Mouse (Mus musculus) lung, embryonic 16.5 days (tissue): ENCODE measurements at regions not wholly inside any gene's neighbourhood (a gene's known extent, or its start where the extent isn't known, plus 50 kb on each side); places are given as distances from the start of the nearest gene placed in this dataset.

ENCODE experiments used
- ATAC-seq: fragments of 200-750 bp; cut with Nextera tagmentation; 2 replicates; pipeline ENCODE4 v1.8.0; 2017; ENCODE audit warnings: low read depth, mild to moderate bottlenecking, moderate library complexity
- H3K27ac ChIP-seq: fragments of 300-500 bp; sonication (generic); 2 replicates; pipeline ENCODE4 v1.5.1; 2014; ENCODE audit warnings: mild to moderate bottlenecking, control low read depth, low read length
- H3K27me3 ChIP-seq: fragments of 300-500 bp; sonication (generic); 2 replicates; pipeline ENCODE4 v1.6.1; 2014; ENCODE audit warnings: low read depth, low read length, mixed read lengths; ENCODE audit not compliant: control insufficient read depth, insufficient read depth
- H3K36me3 ChIP-seq: fragments of 300-500 bp; sonication (generic); 2 replicates; pipeline ENCODE4 v1.6.1; 2014; ENCODE audit warnings: low read length; ENCODE audit not compliant: control insufficient read depth, insufficient read depth
- H3K4me1 ChIP-seq: fragments of 300-500 bp; sonication (generic); replicated peaks from 2 replicates; pipeline ENCODE4 v1.6.1; 2014; ENCODE audit warnings: low read length, mixed read lengths; ENCODE audit not compliant: control insufficient read depth, insufficient read depth
- H3K4me2 ChIP-seq: fragments of 300-500 bp; sonication (generic); 2 replicates; pipeline ENCODE4 v1.6.1; 2014; ENCODE audit warnings: low read depth, low read length, control low read depth
- H3K4me3 ChIP-seq: fragments of 300-500 bp; sonication (generic); 2 replicates; pipeline ENCODE4 v1.5.1; 2014; ENCODE audit warnings: mild to moderate bottlenecking, low read length, control low read depth
- H3K9ac ChIP-seq: fragments of 300-500 bp; sonication (generic); 2 replicates; pipeline ENCODE4 v1.6.1; 2014; ENCODE audit warnings: low read length, control low read depth
- H3K9me3 ChIP-seq: fragments of 300-500 bp; sonication (generic); 2 replicates; pipeline ENCODE4 v1.6.1; 2016; ENCODE audit warnings: low read length; ENCODE audit not compliant: control insufficient read depth
- WGBS: fragments of 180-500 bp; shearing (Covaris S2); extraction: QIAGEN DNeasy Blood & Tissue Kit; methylation state at CpG from one replicate; pipeline ENCODE4 v1.1.7; 2014; 5-methylcytosine and 5-hydroxymethylcytosine counted together

DNA sequence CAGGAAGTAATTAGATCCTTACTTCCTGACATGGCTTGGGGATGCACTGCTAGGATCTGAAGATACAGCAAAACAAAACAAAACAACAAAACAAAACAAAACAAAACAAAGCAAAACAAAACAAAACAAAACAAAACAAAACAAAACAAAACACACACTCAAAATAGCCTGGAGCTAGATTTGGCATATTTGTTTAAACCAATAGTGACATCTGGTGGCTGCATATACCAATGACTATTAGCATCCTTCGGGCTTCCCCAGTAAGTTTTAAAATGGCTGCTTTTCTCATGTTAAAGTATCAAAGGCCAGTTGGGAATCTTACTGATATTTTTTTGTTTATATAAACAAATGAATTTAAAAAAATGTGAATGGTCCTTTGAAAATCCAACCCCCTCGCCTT lies 52.9 kb upstream of the Ica1 start:
- Histone ChIP-seq H3K9me3 (no peaks in the 10 kb centered on the region), H3K36me3 (no peaks in the 10 kb centered on the region), H3K27ac (no peak overlapping the region), H3K9ac (no peak overlapping the region), H3K4me1 (no peaks in the 10 kb centered on the region), H3K4me2 (no peak overlapping the region), H3K27me3 (no peaks in the 10 kb centered on the region), H3K4me3 (no peak overlapping the region)
- ATAC-seq = peak; percentile 54
- 26% methylated on average over 2 of the region's 2 CpGs for WGBS

DNA sequence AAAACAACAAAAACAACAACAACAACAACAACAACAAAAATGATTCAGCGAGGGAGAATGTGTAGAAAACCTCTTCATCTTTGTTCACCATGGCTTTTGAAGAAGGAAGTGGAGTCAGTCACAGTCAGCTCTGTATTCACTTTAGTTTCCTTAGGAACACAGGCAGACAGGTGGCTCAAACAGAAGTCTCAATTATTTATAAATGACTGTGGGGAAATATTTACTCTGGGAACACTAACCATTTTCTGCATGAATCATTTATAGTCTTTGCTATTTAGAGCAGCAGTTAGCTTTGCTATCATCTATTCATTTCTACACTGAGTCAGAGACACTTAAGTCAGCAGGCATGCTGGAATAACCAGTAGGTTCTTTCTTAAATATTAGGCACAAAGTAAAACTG lies 54.6 kb upstream of the Ica1 start:
- Histone ChIP-seq H3K4me1 (no peaks in the 10 kb centered on the region), H3K4me3 (no peak overlapping the region), H3K36me3 (no peaks in the 10 kb centered on the region), H3K4me2 (no peak overlapping the region), H3K27ac (no peak overlapping the region), H3K27me3 (no peaks in the 10 kb centered on the region), H3K9ac (no peak overlapping the region), H3K9me3 (no peaks in the 10 kb centered on the region)
- no peak for ATAC-seq
- 69% methylated on average over 1 of the region's 1 CpGs for WGBS

DNA sequence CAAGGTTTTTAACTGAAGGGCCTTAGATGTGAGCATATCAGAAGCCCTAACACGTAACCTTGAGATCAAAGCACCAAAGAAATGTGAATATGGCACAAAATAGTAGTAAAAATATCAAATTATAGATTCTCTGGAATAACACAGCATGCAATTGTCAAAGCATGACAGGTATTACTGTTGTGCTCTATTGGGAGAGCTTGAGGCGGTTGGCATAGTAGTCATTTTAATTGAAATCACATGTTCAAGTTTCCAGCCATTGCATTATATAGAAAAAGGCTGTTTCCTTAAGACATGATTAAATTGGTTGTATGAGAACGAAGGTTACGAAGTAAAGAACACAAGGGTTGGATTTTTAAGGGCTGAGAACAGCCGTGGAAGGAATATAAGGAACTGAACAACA lies 75.4 kb upstream of the Ica1 start:
- Histone ChIP-seq H3K27me3 (no peaks in the 10 kb centered on the region), H3K9me3 (no peaks in the 10 kb centered on the region), H3K27ac (no peak overlapping the region), H3K9ac (no peak overlapping the region), H3K4me1 (no peaks in the 10 kb centered on the region), H3K36me3 (no peaks in the 10 kb centered on the region), H3K4me2 (no peak overlapping the region), H3K4me3 (no peak overlapping the region)
- 89% methylated on average over 5 of the region's 5 CpGs for WGBS
- no peak for ATAC-seq

DNA sequence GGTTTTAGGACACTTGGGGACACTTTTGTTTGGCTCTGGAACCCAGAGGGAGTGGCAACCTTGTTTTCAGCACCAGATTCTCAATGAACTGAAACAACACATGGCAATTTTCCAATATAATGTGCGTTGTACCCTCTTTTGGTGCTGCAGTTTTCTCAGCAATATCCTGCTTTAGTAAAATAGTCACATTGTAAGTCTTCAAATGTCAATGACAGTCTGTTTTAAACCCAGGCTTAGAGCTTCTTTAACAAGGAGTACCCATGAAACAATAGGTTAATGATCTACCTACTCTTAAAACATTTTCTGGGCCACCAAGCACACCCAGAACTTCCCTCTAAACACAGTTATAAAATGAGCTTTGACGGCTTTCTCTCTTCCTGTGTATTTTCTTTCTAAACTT lies 82.3 kb upstream of the Ica1 start:
- 70% methylated on average over 2 of the region's 2 CpGs for WGBS
- no peaks in the 10 kb centered on the region for H3K36me3 ChIP-seq
- H3K27ac ChIP-seq = no peak overlapping the region
- no peak overlapping the region for H3K4me2 ChIP-seq
- H3K4me3 ChIP-seq = no peak overlapping the region
- no peaks in the 10 kb centered on the region for H3K27me3 ChIP-seq
- no peak for ATAC-seq
- H3K9ac ChIP-seq = no peak overlapping the region
- H3K4me1 ChIP-seq = no peaks in the 10 kb centered on the region
- no peaks in the 10 kb centered on the region for H3K9me3 ChIP-seq

DNA sequence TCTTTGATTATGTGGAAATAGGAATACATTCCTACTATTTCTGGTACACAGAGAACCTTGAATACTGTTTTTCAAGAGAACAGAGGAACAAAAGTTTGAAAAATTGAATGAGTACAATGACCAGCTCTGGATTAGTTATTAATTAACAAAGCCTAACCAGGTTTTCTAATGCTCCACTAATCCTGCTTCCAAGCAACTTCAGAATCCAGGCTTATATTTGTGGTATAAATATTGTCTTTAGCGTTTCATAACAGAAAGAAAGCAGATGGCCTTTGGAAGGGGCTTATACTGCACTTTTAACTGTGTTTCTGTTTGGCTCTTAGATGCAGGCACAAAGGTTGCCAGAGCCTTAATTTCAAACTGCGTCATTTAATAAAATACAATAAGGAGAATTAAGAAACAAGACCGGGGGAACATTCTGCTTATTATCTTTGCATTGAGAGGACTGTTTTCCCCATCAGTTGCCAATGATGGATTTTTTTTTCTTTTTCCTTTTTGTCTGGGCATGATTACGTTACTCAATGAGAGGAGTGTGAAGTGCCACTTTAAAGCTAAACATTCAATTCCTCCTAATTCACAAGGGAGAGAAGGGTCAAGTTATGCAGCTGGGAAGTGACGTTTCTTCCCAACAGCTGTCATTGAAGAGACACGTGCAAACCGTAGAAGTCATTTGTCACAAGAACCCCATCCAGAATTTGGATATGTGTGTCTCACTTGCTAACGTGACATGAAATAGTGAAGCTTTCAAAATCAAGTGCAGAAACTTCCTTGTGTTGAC lies 84.2 kb upstream of the Nxph1 start:
- H3K27me3 ChIP-seq = no peaks in the 10 kb centered on the region
- H3K9ac ChIP-seq = no peak overlapping the region
- no peak overlapping the region for H3K4me2 ChIP-seq
- WGBS = 23% methylated on average over 8 of the region's 8 CpGs
- H3K27ac ChIP-seq = no peak overlapping the region
- no peaks in the 10 kb centered on the region for H3K4me1 ChIP-seq
- ATAC-seq = no peak
- no peak overlapping the region for H3K4me3 ChIP-seq
- no peaks in the 10 kb centered on the region for H3K9me3 ChIP-seq
- H3K36me3 ChIP-seq = no peaks in the 10 kb centered on the region

DNA sequence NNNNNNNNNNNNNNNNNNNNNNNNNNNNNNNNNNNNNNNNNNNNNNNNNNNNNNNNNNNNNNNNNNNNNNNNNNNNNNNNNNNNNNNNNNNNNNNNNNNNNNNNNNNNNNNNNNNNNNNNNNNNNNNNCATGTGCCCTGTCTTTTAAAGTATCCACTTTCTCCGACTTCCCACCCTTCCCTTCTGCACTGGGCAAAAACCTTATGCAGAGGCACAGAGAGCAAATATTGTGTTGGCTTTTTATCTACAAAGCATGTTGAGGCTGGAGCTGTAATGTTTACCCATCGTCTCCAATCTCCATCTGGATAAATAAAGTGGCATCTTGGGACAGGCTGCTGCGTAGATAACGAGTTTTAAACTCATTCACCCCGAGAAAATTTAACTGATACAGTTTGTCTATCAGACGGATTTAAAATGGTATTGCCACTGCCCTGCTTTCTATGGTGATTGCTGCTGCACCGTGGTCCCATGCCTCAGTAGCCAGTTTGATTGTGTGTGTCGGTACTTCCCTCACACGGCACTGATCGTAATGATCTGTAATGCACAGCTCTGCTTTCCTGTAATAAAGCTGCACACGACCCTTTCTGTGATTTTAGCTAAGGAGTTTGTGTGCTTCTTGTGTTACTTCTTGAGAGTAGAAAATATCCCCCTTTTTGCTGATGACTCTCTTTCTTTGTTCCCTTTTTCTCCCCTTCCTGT lies 70.7 kb upstream of the Nxph1 start:
- Histone ChIP-seq H3K9ac (no peak overlapping the region), H3K4me2 (no peak overlapping the region), H3K9me3 (no peaks in the 10 kb centered on the region), H3K27ac (no peak overlapping the region), H3K27me3 (no peaks in the 10 kb centered on the region), H3K4me1 (no peaks in the 10 kb centered on the region), H3K4me3 (no peak overlapping the region), H3K36me3 (no peaks in the 10 kb centered on the region)
- 13% methylated on average over 11 of the region's 11 CpGs for WGBS
- ATAC-seq = no peak

DNA sequence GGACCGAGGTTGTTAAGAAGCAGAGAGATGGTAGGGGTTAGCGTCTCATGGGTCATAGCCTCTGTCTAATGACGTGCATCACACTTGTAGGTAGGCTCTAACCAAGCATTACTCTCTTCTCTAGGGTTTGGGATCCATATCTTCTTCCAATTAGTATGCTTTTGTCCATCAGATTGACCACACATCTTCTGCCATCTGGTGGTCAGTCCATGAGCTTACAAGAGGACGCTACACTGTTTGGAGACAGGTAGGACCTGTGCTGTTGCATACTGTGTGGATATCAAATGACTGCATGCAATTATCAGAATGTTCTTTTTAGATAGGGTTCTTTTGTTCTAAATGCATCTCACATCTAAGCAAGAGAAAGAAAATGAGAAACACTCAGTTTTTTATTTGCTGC lies 54.6 kb upstream of the Nxph1 start:
- H3K9me3 ChIP-seq = no peaks in the 10 kb centered on the region
- no peak overlapping the region for H3K27ac ChIP-seq
- no peaks in the 10 kb centered on the region for H3K27me3 ChIP-seq
- H3K4me2 ChIP-seq = no peak overlapping the region
- H3K4me1 ChIP-seq = no peaks in the 10 kb centered on the region
- 75% methylated on average over 4 of the region's 4 CpGs for WGBS
- H3K36me3 ChIP-seq = no peaks in the 10 kb centered on the region
- H3K4me3 ChIP-seq = no peak overlapping the region
- no peak overlapping the region for H3K9ac ChIP-seq
- ATAC-seq = no peak

DNA sequence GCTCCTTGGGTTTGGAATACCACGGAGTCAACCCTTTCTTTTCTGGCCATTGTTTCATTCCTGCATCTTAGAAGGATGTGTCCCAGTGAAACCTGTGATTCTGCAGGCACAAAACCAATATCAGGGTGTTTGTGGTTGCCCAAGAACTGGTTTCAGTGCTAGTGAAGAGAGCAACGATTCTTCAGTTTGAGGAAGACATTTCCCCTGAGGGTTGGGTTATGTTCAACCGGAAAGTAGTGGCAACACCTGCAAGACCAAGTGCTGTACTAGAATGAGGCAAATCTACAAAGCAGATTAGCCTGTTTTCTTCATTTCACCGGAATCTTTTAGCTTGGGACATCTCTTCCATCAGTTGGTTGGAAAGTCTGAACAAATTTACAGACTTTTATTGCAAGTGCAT lies 52.1 kb upstream of the Nxph1 start:
- Histone ChIP-seq H3K4me3 (no peak overlapping the region), H3K27me3 (no peaks in the 10 kb centered on the region), H3K9ac (no peak overlapping the region), H3K36me3 (no peaks in the 10 kb centered on the region), H3K27ac (no peak overlapping the region), H3K4me2 (no peak overlapping the region), H3K9me3 (no peaks in the 10 kb centered on the region), H3K4me1 (no peaks in the 10 kb centered on the region)
- ATAC-seq = no peak
- WGBS = 84% methylated on average over 4 of the region's 4 CpGs

DNA sequence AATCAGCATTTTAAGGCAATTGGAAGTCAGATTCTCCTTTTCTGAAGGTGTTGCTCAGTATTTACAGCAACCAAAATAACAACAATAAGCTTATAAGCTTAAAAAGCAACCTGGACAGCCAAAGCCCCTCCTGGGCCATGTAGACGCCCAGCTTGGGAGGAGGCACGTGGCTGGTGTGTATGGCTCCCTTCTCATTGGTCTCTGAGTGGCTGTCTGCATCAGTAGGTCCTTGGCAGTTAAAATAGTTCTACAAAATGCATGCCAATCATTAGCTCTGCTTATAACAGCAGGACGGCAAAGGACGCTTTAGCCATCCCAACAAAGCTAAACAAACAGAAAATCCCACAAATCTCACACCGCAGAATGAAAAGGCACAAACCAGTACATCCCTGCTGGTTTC lies 51.4 kb upstream of the Nxph1 start:
- Histone ChIP-seq H3K9me3 (no peaks in the 10 kb centered on the region), H3K27me3 (no peaks in the 10 kb centered on the region), H3K4me2 (no peak overlapping the region), H3K9ac (no peak overlapping the region), H3K27ac (no peak overlapping the region), H3K4me1 (no peaks in the 10 kb centered on the region), H3K4me3 (no peak overlapping the region), H3K36me3 (no peaks in the 10 kb centered on the region)
- 52% methylated on average over 5 of the region's 5 CpGs for WGBS
- ATAC-seq = no peak
